Mouse (Mus musculus): ENCODE data around the gene BC067074. TPM values are rescaled to one million over a fixed set of nuclear protein-coding genes. Genes with fewer than 3 reads are reported as not detected.
"Not testable (repeated sequence)": the region's sequence is repeated elsewhere in the genome, so short reads cannot be mapped to it uniquely, and the experiment has no call there.

The BC067074 gene
- total RNA-seq (2015; ENCODE audit: low replicate concordance) (not detected in 2 replicates), total RNA-seq (2017; ENCODE audit: low replicate concordance) (not detected in 2 replicates)

GRCm38 (mm10) chr13:113292975-113293706 lies at the start of gene BC067074:
BC067074 (plus strand) TSS chr13:113293159.
- no peak for ATAC-seq (replicated peaks; ENCODE audit: low FRiP score, poor library complexity, severe bottlenecking)

- ATAC-seq (replicated peaks; ENCODE audit: low FRiP score, poor library complexity, severe bottlenecking): no peak
These were observed 47.9 kb upstream of the BC067074 start for GRCm38 (mm10) chr13:113245025-113245424.

- ATAC-seq (replicated peaks; ENCODE audit: low FRiP score, poor library complexity, severe bottlenecking): not testable (repeated sequence)
These were observed 40.4 kb upstream of the BC067074 start for GRCm38 (mm10) chr13:113252580-113252979.

GRCm38 (mm10) chr13:113256766-113257165 lies 36.2 kb upstream of the BC067074 start:
- ATAC-seq (replicated peaks; ENCODE audit: low FRiP score, poor library complexity, severe bottlenecking): no peak

GRCm38 (mm10) chr13:113257190-113257589 lies 35.8 kb upstream of the BC067074 start:
- no peak for ATAC-seq (replicated peaks; ENCODE audit: low FRiP score, poor library complexity, severe bottlenecking)

GRCm38 (mm10) chr13:113259237-113259636 lies 33.7 kb upstream of the BC067074 start:
- ATAC-seq (replicated peaks; ENCODE audit: low FRiP score, poor library complexity, severe bottlenecking): no peak

- ATAC-seq (replicated peaks; ENCODE audit: low FRiP score, poor library complexity, severe bottlenecking): no peak
These were observed 30.1 kb upstream of the BC067074 start for GRCm38 (mm10) chr13:113262822-113263221.

- ATAC-seq (replicated peaks; ENCODE audit: low FRiP score, poor library complexity, severe bottlenecking): no peak
These were observed 27.7 kb upstream of the BC067074 start for GRCm38 (mm10) chr13:113265257-113265656.

GRCm38 (mm10) chr13:113266495-113266951 lies 26.4 kb upstream of the BC067074 start:
- ATAC-seq (replicated peaks; ENCODE audit: low FRiP score, poor library complexity, severe bottlenecking): no peak

GRCm38 (mm10) chr13:113267204-113267603 lies 25.8 kb upstream of the BC067074 start:
- ATAC-seq (replicated peaks; ENCODE audit: low FRiP score, poor library complexity, severe bottlenecking): no peak

GRCm38 (mm10) chr13:113269777-113270776 lies 22.9 kb upstream of the BC067074 start:
- ATAC-seq (replicated peaks; ENCODE audit: low FRiP score, poor library complexity, severe bottlenecking): no peak

- ATAC-seq (replicated peaks; ENCODE audit: low FRiP score, poor library complexity, severe bottlenecking): no peak
These were observed 21.8 kb upstream of the BC067074 start for GRCm38 (mm10) chr13:113271189-113271588.

GRCm38 (mm10) chr13:113287141-113287540 lies 5.8 kb upstream of the BC067074 start:
- no peak for ATAC-seq (replicated peaks; ENCODE audit: low FRiP score, poor library complexity, severe bottlenecking)

GRCm38 (mm10) chr13:113288210-113289197 lies 4.5 kb upstream of the BC067074 start:
- ATAC-seq (replicated peaks; ENCODE audit: low FRiP score, poor library complexity, severe bottlenecking): no peak

- ATAC-seq (replicated peaks; ENCODE audit: low FRiP score, poor library complexity, severe bottlenecking): no peak
These were observed 3.2 kb upstream of the BC067074 start for GRCm38 (mm10) chr13:113289760-113290159.

- no peak for ATAC-seq (replicated peaks; ENCODE audit: low FRiP score, poor library complexity, severe bottlenecking)
These were observed 958 bp upstream of the BC067074 start for GRCm38 (mm10) chr13:113292001-113292400.

GRCm38 (mm10) chr13:113293707-113294432 lies 911 bp downstream of the BC067074 start:
- ATAC-seq (replicated peaks; ENCODE audit: low FRiP score, poor library complexity, severe bottlenecking): no peak

- ATAC-seq (replicated peaks; ENCODE audit: low FRiP score, poor library complexity, severe bottlenecking): no peak
These were observed 3.0 kb downstream of the BC067074 start for GRCm38 (mm10) chr13:113295817-113296485.
